Mouse (Mus musculus) bone marrow, adult 2 months (tissue): ENCODE data around the gene Ddc.

Experiments used
- CTCF ChIP-seq: fragments of 200-500 bp; IDR thresholded peaks from 2 replicates; pipeline ENCODE4 v1.5.1; 2011; ENCODE audit warnings: low read length, control low read depth; ENCODE audit not compliant: control insufficient read depth, insufficient read depth
- POLR2A ChIP-seq: fragments of 200-500 bp; IDR thresholded peaks from 2 replicates; pipeline ENCODE4 v1.6.1; 2011; ENCODE audit warnings: low read depth, mild to moderate bottlenecking, control low read depth, low read length, borderline replicate concordance; ENCODE audit not compliant: control insufficient read depth

GRCm38 (mm10) chr11:11867971-11868481 is 29.9 kb downstream of the Ddc start:
- TF ChIP-seq POLR2A (no peak), CTCF (no peak)
